Mouse (Mus musculus): ENCODE results near the gene Myoz1. TPM values are rescaled to one million over a fixed set of nuclear protein-coding genes. Genes with fewer than 3 reads are reported as not detected.
"Not testable (repeated sequence)": the region's sequence is repeated elsewhere in the genome, so short reads cannot be mapped to it uniquely, and the experiment has no call there.

The Myoz1 gene
- 13.2 and 51.7 TPM in 2 replicates for polyA plus RNA-seq (2015; fragmentation: Nextera tagmentation; extraction: Ambion mirVana)

DNA sequence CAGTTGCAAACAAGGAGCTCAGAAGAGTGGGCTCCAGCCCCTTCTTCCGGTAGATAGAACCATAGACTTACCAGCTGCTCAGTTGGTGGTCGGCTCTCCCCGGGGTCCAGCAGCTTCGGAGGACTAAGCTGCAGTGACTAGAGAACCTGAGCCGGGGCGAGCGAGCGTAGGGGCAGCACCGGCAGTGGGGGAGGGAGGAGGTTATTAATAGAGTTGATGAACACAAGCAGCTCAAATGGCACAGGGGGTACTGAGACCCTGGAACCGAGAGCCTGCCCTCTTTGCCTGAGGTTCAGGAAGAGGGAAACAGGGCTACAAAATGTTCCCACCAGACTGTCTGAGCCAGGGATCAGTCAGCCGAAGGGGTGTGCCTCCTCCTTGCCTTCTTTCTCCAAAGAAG lies at the start of gene Myoz1:
Myoz1 (minus strand) TSS at position 180 of the 400 bp plus-strand sequence.
- Histone ChIP-seq H3K4me2 (no peak within 1 kb of the TSS), H3K4me1 (peaks cover 9% of the 10 kb centered on the region), H3K9ac (no peak within 1 kb of the TSS), H3K27ac (no peak within 1 kb of the TSS), H3K36me3 (no peaks in the 10 kb centered on the region), H3K9me3 (no peaks in the 10 kb centered on the region), H3K4me3 (no peak within 1 kb of the TSS), H3K27me3 (no peaks in the 10 kb centered on the region)
- no peak for ATAC-seq (ENCODE audit: insufficient number of reproducible peaks, low FRiP score, low TSS enrichment, low read depth)
- 49% methylated on average over 11 of the region's 11 CpGs for WGBS

DNA sequence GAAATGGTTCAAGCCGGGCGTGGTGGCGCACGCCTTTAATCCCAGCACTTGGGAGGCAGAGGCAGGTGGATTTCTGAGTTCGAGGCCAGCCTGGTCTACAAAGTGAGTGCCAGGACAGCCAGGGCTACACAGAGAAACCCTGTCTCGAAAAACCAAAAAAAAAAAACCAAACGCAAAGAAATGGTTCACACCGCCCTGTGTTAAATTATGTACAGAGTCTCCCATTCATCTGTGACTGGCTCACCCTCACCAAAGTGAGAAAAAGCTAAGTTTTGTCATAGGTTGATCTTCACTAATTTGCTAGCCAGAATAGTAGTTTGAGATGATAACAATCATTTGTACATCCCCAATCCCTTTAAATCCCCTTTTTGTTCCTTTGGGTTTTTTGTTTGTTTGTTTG lies 47.1 kb upstream of the Myoz1 start:
- H3K27me3 ChIP-seq; H3K9me3 ChIP-seq; ATAC-seq (ENCODE audit: insufficient number of reproducible peaks, low FRiP score, low TSS enrichment, low read depth): not testable (repeated sequence)
- H3K27ac ChIP-seq = peak overlapping the region; percentile 93
- 8% methylated on average over 8 of the region's 8 CpGs for WGBS
- H3K4me2 ChIP-seq = peak overlapping the region; percentile 55
- peak overlapping the region; percentile 74 for H3K9ac ChIP-seq
- H3K4me3 ChIP-seq = peak overlapping the region; percentile 73
- H3K4me1 ChIP-seq = peaks cover 28% of the 10 kb centered on the region
- H3K36me3 ChIP-seq = peaks cover 24% of the 10 kb centered on the region

DNA sequence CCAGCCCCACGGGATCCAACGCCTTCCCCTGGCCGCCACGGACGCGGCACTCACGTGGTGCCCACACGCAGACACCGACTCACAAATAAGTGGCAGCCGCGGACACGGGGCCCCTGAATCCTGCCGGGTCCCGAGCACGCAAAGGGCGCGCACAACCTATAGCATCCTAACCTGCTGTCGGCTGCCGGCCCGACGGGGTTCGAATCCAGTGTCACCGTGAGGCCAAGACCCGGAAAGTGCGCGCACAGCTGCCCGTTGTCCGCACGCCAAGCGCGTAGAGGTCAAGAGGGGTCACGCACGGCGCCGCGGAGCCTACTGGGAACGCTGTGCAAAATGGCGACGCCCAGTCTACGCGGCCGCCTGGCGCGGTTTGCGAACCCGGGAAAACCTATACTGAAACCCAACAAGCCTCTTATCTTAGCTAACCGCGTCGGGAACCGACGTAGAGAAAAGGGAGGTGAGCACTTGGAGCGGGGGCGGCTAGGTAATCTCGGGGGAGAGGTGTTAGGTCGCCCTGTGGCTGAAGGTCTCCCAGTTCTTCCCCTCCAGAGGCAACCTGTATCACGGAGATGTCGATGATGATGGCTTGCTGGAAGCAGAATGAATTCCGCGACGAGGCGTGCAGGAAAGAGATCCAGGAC lies 46.5 kb upstream of the Myoz1 start, which contains the start of gene Chchd1:
Chchd1 (plus strand) TSS at position 266 of the 641 bp plus-strand sequence.
- peaks cover 26% of the 10 kb centered on the region for H3K36me3 ChIP-seq
- no peaks in the 10 kb centered on the region for H3K9me3 ChIP-seq
- under 1% methylated on average over 61 of the region's 61 CpGs for WGBS
- peak; percentile 57; the same call in 1 of the 2 replicates for ATAC-seq (ENCODE audit: insufficient number of reproducible peaks, low FRiP score, low TSS enrichment, low read depth)
- H3K4me3 ChIP-seq = peak within 1 kb of the TSS; percentile 73
- peak within 1 kb of the TSS; percentile 74 for H3K9ac ChIP-seq
- peak within 1 kb of the TSS; percentile 93 for H3K27ac ChIP-seq
- peak within 1 kb of the TSS; percentile 55 for H3K4me2 ChIP-seq
- H3K4me1 ChIP-seq = peaks cover 29% of the 10 kb centered on the region
- H3K27me3 ChIP-seq = no peaks in the 10 kb centered on the region

DNA sequence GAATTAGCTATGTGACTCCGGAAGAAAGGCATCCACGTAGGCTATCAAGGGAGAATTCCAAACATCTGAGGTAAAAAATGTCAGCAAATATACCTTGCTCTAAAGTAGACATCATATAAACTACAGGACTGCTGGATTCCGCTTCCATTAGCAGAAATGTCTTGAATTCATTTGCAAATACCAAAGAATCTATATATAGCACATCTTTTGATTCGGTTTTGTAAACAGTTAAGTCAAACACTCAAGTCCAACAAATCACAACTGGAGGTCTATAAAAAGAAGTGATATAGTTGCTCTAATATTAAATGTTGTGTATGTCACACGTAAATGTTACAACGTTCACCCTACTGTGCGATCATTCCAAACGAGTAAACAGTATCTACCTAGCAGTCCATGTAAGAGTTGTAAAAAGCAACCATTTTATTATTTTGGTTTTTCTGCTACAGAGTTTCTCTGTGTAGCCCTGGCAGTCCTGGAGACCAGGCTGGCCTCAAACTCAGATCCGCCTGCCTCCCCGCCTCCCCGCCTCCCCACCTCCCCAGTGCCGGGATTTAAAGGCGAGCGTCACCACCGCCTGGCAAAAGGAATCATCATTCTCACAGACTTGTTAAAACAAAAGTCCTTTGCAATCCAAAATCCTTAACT lies 45.9 kb upstream of the Myoz1 start:
- 8% methylated on average over 15 of the region's 15 CpGs for WGBS
- Histone ChIP-seq H3K27ac (peak overlapping the region; percentile 93), H3K9ac (peak overlapping the region; percentile 74), H3K4me3 (peak overlapping the region; percentile 73), H3K9me3 (no peaks in the 10 kb centered on the region), H3K4me1 (peaks cover 34% of the 10 kb centered on the region), H3K4me2 (peak overlapping the region; percentile 55), H3K27me3 (no peaks in the 10 kb centered on the region), H3K36me3 (peaks cover 29% of the 10 kb centered on the region)
- peak; percentile 28; the same call in 1 of the 2 replicates for ATAC-seq (ENCODE audit: insufficient number of reproducible peaks, low FRiP score, low TSS enrichment, low read depth)

DNA sequence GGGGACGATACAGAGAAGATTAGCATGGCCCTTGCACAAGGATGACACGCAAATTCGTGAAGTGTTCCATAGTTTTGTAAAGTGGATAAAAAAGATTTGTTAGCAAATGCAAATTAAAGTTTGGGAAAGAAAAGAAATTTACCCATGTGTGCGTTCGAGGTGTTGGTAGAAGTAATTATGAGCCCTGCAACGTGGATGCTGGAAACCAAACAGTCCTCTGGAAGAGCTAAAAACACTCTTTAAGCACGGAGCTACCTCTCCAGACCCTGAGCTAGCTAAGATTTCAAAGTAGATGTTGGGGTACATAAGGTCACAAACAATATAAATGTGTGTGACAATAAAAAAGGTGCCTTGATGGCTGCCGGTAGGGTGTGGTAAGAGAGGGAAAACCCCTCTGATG lies 45.2 kb upstream of the Myoz1 start:
- peaks cover 29% of the 10 kb centered on the region for H3K36me3 ChIP-seq
- peaks cover 39% of the 10 kb centered on the region for H3K4me1 ChIP-seq
- no peaks in the 10 kb centered on the region for H3K9me3 ChIP-seq
- 67% methylated on average over 8 of the region's 8 CpGs for WGBS
- H3K9ac ChIP-seq = no peak overlapping the region
- H3K27me3 ChIP-seq = no peaks in the 10 kb centered on the region
- ATAC-seq (ENCODE audit: insufficient number of reproducible peaks, low FRiP score, low TSS enrichment, low read depth) = no peak
- peak overlapping the region; percentile 55 for H3K4me2 ChIP-seq
- H3K27ac ChIP-seq = no peak overlapping the region
- H3K4me3 ChIP-seq = peak overlapping the region; percentile 73

DNA sequence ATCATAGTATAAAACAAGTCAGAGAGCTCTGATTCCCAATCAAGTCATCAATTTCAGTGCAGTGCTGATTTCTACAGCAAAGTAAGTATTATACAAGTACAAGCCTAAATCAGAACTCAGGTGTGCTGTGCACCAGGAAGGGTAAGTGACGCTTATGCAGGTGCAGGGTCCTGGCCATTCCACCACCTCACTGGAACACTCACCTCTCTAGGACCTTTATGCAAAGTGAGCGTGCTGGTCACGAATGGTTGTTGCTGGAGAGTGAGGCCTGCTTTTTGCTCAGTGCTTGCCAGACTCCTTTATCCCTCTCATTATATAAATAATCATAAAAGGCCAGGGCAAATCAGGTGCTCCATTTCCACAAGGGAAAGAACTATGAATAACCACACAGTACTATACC lies 44.0 kb upstream of the Myoz1 start:
- H3K27ac ChIP-seq = no peak overlapping the region
- H3K9me3 ChIP-seq = no peaks in the 10 kb centered on the region
- no peak overlapping the region for H3K9ac ChIP-seq
- H3K4me2 ChIP-seq = no peak overlapping the region
- H3K4me3 ChIP-seq = no peak overlapping the region
- H3K36me3 ChIP-seq = peaks cover 29% of the 10 kb centered on the region
- no peak for ATAC-seq (ENCODE audit: insufficient number of reproducible peaks, low FRiP score, low TSS enrichment, low read depth)
- WGBS = 77% methylated on average over 3 of the region's 3 CpGs
- H3K4me1 ChIP-seq = peaks cover 45% of the 10 kb centered on the region
- no peaks in the 10 kb centered on the region for H3K27me3 ChIP-seq

DNA sequence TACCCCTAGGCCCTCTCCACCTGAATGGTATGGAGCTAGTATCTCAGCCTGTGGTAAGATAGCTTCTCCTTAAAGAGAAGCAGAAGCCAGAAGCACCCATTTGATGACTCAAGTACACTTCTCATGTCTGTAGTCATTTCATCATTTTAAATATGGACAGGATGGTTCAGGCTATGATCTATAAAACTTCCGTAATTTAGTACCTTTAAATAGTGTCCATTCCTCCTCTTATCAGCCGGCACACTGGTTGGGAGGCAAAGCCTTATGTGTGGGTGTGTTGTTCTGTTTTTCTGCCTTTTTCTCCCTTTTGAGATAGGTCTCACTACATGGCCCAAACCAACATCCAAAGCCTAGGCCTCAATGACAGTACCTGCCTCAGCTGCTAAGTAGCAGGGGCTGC lies 42.2 kb upstream of the Myoz1 start:
- Histone ChIP-seq H3K27ac (no peak overlapping the region), H3K4me1 (peaks cover 49% of the 10 kb centered on the region)

DNA sequence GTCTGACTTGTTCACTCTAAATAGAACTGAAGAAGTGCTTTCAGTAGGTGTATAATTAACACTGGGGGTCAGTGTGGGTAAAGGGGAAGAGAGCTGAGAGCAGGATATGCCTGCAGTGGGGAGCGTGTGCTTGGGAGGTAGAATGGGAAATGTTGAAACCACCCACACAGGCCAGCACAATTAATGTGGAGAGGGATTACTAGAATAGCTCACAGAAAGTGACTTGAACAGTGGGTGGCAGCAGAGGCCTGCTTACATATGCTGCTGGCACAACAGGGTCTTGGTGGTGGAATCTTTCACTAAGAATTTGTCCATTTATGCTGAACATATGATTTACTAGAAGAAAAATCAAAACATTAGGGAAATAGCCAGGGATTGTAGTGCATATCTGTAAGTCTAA lies 40.6 kb upstream of the Myoz1 start:
- no peak for ATAC-seq (ENCODE audit: insufficient number of reproducible peaks, low FRiP score, low TSS enrichment, low read depth)
- H3K27me3 ChIP-seq = no peaks in the 10 kb centered on the region
- H3K9me3 ChIP-seq = no peaks in the 10 kb centered on the region
- H3K27ac ChIP-seq = no peak overlapping the region
- peak overlapping the region; percentile 26; the same call in 1 of the 2 replicates for H3K9ac ChIP-seq
- H3K4me2 ChIP-seq = peak overlapping the region; percentile 69
- peak overlapping the region; percentile 96 for H3K4me3 ChIP-seq
- H3K36me3 ChIP-seq = peaks cover 39% of the 10 kb centered on the region
- peaks cover 48% of the 10 kb centered on the region for H3K4me1 ChIP-seq
- 12% methylated on average over 1 of the region's 1 CpGs for WGBS

More for the DNA sequence above, 42.2 kb upstream of the Myoz1 start:
- H3K4me3 ChIP-seq = no peak overlapping the region
- no peak overlapping the region for H3K4me2 ChIP-seq
- no peak overlapping the region for H3K9ac ChIP-seq
- H3K27me3 ChIP-seq = no peaks in the 10 kb centered on the region
- ATAC-seq (ENCODE audit: insufficient number of reproducible peaks, low FRiP score, low TSS enrichment, low read depth) = no peak
- peaks cover 24% of the 10 kb centered on the region for H3K36me3 ChIP-seq
- no peaks in the 10 kb centered on the region for H3K9me3 ChIP-seq
- WGBS = 89% methylated on average over 2 of the region's 2 CpGs

DNA sequence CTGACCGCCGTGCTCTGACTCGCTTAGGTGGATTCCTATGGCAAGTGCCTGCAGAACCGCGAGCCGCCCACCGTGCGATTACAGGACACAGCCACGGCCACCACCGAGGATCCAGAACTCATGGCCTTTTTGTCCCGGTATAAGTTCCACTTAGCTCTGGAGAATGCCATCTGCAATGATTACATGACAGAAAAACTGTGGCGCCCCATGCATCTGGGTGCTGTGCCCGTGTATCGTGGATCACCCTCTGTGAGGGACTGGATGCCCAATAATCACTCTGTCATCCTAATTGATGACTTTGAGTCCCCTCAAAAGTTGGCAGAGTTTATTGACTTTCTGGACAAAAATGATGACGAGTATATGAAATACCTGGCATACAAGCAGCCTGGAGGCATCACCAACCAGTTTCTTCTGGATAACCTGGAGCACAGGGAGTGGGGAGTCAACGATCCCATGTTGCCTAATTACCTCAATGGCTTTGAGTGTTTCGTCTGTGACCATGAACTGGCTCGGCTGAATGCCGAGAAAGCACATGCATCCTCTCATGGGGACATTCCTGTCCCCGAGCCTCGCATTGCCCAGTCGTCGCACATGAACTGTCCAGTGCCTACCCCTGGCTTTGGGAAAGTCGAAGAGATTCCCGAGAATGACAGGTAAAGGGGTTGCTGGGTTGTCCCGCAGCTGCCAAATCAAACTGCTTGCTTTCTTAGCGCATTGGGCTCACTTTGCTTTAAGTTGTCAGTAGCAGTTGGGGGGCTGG lies 39.6 kb upstream of the Myoz1 start:
- H3K36me3 ChIP-seq = peaks cover 49% of the 10 kb centered on the region
- peak overlapping the region; percentile 98 for H3K9ac ChIP-seq
- H3K27me3 ChIP-seq = no peaks in the 10 kb centered on the region
- peak overlapping the region; percentile 98 for H3K27ac ChIP-seq
- H3K4me3 ChIP-seq = peak overlapping the region; percentile 96
- no peak for ATAC-seq (ENCODE audit: insufficient number of reproducible peaks, low FRiP score, low TSS enrichment, low read depth)
- H3K4me2 ChIP-seq = peak overlapping the region; percentile 69
- no peaks in the 10 kb centered on the region for H3K9me3 ChIP-seq
- WGBS = 11% methylated on average over 27 of the region's 27 CpGs
- H3K4me1 ChIP-seq = peaks cover 40% of the 10 kb centered on the region

DNA sequence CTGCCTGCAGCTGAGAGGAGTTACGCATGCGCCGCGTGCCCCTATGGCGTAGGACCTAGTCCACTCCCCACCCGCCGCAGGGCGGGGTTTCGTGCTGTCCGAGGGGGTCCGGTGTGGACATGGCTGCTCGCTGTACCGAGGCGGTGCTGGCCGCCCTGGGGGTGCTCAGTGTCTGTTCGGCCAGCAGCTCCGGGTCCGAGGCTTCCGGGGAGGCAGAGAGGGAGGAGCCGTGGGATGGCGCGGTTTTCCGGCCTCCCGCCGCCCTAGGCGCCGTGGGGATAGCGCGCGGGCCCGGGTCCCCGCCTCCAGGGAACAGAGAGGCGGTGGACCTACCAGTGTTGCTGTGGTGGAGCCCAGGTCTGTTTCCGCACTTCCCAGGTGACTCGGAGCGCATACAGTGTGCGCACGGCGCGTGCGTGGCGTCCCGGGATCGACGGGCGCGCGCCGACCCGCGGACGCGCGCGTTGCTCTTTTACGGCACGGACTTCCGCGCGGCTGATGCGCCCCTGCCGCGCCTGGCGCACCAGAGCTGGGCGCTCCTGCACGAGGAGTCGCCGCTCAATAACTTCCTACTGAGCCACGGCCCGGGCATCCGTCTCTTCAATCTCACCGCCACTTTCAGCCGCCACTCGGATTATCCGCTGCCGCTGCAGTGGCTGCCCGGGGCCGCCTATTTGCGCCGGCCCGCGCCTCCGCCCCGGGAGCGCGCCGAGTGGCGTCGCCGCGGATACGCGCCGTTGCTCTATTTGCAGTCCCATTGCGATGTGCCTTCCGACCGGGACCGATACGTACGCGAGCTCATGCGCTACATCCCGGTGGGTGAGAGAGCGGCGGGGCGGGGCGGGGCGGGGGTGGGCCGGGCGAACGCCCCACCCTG lies 38.8 kb upstream of the Myoz1 start, which contains the start of gene Fut11:
Fut11 (plus strand) TSS at position 85 of the 877 bp plus-strand sequence.
- Histone ChIP-seq H3K4me1 (peaks cover 36% of the 10 kb centered on the region), H3K36me3 (peaks cover 53% of the 10 kb centered on the region), H3K9ac (peak within 1 kb of the TSS; percentile 98), H3K27me3 (no peaks in the 10 kb centered on the region), H3K4me2 (peak within 1 kb of the TSS; percentile 69), H3K4me3 (peak within 1 kb of the TSS; percentile 96), H3K9me3 (no peaks in the 10 kb centered on the region), H3K27ac (peak within 1 kb of the TSS; percentile 98)
- ATAC-seq (ENCODE audit: insufficient number of reproducible peaks, low FRiP score, low TSS enrichment, low read depth) = peak; percentile 87
- WGBS = under 1% methylated on average over 111 of the region's 111 CpGs
